Mouse (Mus musculus) olfactory bulb, adult 2 months (tissue): ENCODE data around the gene Rpn2.

Source experiments
- CTCF ChIP-seq: fragments of 200-500 bp; IDR thresholded peaks from 2 replicates; pipeline ENCODE4 v1.5.1; 2012; ENCODE audit warnings: low read depth, mild to moderate bottlenecking, low read length, moderate library complexity; ENCODE audit not compliant: insufficient read depth
- POLR2A ChIP-seq: fragments of 200-500 bp; IDR thresholded peaks from 2 replicates; pipeline ENCODE4 v1.6.1; 2012; ENCODE audit warnings: mild to moderate bottlenecking, low read depth, low read length, moderate library complexity; ENCODE audit not compliant: insufficient read depth

DNA sequence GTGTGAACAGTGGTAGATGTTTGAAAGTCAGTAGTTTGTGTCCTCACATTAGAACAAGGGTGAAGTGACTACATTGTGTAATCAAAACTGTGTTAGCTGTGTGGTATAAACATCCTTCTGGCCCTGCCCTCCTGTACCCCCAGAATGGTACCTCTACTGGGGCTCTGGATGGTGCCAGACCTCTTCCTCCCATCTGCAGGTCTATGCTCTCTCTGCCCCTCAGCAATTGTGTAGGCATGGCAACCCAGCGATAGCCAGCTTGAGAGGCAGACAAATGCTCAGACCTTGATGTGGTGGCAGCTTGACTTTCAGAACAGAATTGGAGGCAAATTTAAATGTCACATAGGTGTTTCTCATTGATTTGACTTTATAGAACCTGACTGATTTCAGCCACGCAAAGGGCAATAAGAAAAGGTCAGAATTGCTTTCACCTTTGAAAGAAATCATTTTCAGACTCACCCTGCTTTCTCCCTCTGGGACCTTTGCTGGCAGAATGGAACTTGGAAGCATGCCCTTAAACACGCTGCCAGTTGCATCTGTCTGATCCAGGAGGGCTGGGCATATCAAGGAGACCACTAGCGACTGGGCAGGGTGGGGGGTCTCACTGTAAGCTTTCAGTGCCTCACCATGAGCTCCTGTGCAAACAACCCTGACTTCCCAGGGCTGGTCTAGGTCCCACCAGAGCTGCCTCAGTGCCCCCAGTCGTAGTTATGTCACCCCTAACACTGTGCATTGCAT is 43.4 kb downstream of the Rpn2 start:
- TF ChIP-seq POLR2A (no peak), CTCF (no peak)
